Mouse (Mus musculus) lung, embryonic 15.5 days (tissue): Measurements from ENCODE around the gene Tmem168. TPM values are rescaled to one million over a fixed set of nuclear protein-coding genes. Genes with fewer than 3 reads are reported as not detected.

Source experiments
- ATAC-seq: fragments of 200-750 bp; cut with Nextera tagmentation; 2 replicates; pipeline ENCODE4 v1.8.0; 2017; ENCODE audit warnings: moderate number of reproducible peaks, borderline replicate concordance; ENCODE audit not compliant: low FRiP score, low TSS enrichment; ENCODE audit errors: extremely low read depth
- H3K27ac ChIP-seq: fragments of 300-500 bp; sonication (generic); 2 replicates; pipeline ENCODE4 v1.5.1; 2015; ENCODE audit warnings: moderate library complexity, mild to moderate bottlenecking, inconsistent platforms
- H3K27me3 ChIP-seq: fragments of 300-500 bp; sonication (generic); 2 replicates; pipeline ENCODE4 v1.6.1; 2015; ENCODE audit warnings: inconsistent platforms
- H3K36me3 ChIP-seq: fragments of 300-500 bp; sonication (generic); 2 replicates; pipeline ENCODE4 v1.6.1; 2015; ENCODE audit warnings: inconsistent platforms
- H3K4me1 ChIP-seq: fragments of 300-500 bp; sonication (generic); 2 replicates; pipeline ENCODE4 v1.6.1; 2015; ENCODE audit warnings: inconsistent platforms
- H3K4me2 ChIP-seq: fragments of 300-500 bp; sonication (generic); 2 replicates; pipeline ENCODE4 v1.6.1; 2015; ENCODE audit warnings: inconsistent platforms, mild to moderate bottlenecking, moderate library complexity
- H3K4me3 ChIP-seq: fragments of 300-500 bp; sonication (generic); 2 replicates; pipeline ENCODE4 v1.5.1; 2015; ENCODE audit warnings: mild to moderate bottlenecking, inconsistent platforms
- H3K9ac ChIP-seq: fragments of 300-500 bp; sonication (generic); 2 replicates; pipeline ENCODE4 v1.6.1; 2015; ENCODE audit warnings: inconsistent platforms
- H3K9me3 ChIP-seq: fragments of 300-500 bp; sonication (generic); 2 replicates; pipeline ENCODE4 v1.6.1; 2016; ENCODE audit warnings: inconsistent platforms
- WGBS: fragments of 180-500 bp; shearing (Covaris S2); methylation state at CpG from one replicate; pipeline ENCODE4 v1.1.7; 2015; 5-methylcytosine and 5-hydroxymethylcytosine counted together
- polyA plus RNA-seq: library from polyadenylated mRNA; unstranded; fragments of >200 nt; fragmentation: Nextera tagmentation; extraction: Ambion mirVana; gene quantifications from 2 replicates; pipeline ENCODE4 v1.2.1, GENCODE M21; 2015

Tmem168 gene
- 41.4 and 47.2 TPM in 2 replicates for polyA plus RNA-seq

- H3K27me3 ChIP-seq: no peaks in the 10 kb centered on the region
- H3K36me3 ChIP-seq: peaks cover 4% of the 10 kb centered on the region; the same call in 1 of the 2 replicates
- WGBS: 2% methylated on average over 71 of the region's 71 CpGs
- peak within 1 kb of the TSS; percentile 87 for H3K4me3 ChIP-seq
- H3K9ac ChIP-seq: peak within 1 kb of the TSS; percentile 95
- H3K27ac ChIP-seq: peak within 1 kb of the TSS; percentile 96
- peak; percentile 98 for ATAC-seq
- H3K9me3 ChIP-seq: no peaks in the 10 kb centered on the region
- peaks cover 16% of the 10 kb centered on the region for H3K4me1 ChIP-seq
- peak within 1 kb of the TSS; percentile 80 for H3K4me2 ChIP-seq
These were observed at the start of gene Tmem168 for GRCm38 (mm10) chr6:13607621-13608493. Tmem168 (minus strand) TSS chr6:13608100.

DNA sequence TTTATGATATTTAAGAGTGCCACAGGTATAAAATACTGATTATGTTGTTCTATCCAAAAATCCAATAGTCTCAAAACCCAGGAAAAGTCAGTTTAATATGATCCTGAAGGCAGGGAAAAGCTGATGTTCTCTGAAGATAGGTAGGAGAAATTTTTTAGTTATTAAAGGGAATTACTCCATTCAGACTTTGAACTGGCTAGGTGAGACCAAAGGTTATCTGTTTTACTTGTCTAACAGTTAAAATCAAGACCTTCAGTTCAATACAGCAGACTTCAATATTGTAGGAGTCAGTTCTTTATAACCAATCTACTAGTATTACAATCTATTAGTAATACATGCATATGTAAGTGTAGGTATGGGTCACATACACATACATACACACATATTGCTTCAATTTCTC is 46.2 kb upstream of the Tmem168 start:
- no peak overlapping the region for H3K4me3 ChIP-seq
- H3K9me3 ChIP-seq: no peaks in the 10 kb centered on the region
- peaks cover 7% of the 10 kb centered on the region; the same call in 1 of the 2 replicates for H3K36me3 ChIP-seq
- no peaks in the 10 kb centered on the region for H3K27me3 ChIP-seq
- no peaks in the 10 kb centered on the region for H3K4me1 ChIP-seq
- ATAC-seq: no peak
- H3K4me2 ChIP-seq: no peak overlapping the region
- H3K27ac ChIP-seq: no peak overlapping the region
- no peak overlapping the region for H3K9ac ChIP-seq

DNA sequence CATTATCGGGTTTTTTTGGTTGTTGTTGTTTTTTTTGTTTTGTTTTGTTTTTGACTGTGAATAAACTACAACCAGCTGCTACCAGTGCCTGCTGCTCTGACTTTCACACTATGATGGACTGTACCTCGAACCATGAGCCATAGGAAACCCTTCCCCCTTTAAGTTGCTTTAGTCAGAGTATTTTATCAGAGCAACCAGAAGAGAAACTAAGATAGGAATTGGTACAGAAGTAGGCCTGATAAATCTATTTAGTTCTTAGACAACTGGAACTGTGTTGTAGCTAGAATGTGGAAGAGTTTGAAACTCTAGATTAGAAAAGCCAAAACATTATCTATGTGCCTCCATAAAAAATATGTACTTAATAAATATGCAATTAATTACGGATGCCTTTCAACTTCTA is 44.4 kb upstream of the Tmem168 start:
- Histone ChIP-seq H3K9me3 (no peaks in the 10 kb centered on the region), H3K27me3 (no peaks in the 10 kb centered on the region), H3K4me3 (no peak overlapping the region), H3K4me2 (no peak overlapping the region), H3K9ac (no peak overlapping the region), H3K36me3 (peaks cover 18% of the 10 kb centered on the region; the same call in 1 of the 2 replicates), H3K27ac (no peak overlapping the region), H3K4me1 (no peaks in the 10 kb centered on the region)
- no peak for ATAC-seq
- WGBS: 91% methylated on average over 3 of the region's 3 CpGs

DNA sequence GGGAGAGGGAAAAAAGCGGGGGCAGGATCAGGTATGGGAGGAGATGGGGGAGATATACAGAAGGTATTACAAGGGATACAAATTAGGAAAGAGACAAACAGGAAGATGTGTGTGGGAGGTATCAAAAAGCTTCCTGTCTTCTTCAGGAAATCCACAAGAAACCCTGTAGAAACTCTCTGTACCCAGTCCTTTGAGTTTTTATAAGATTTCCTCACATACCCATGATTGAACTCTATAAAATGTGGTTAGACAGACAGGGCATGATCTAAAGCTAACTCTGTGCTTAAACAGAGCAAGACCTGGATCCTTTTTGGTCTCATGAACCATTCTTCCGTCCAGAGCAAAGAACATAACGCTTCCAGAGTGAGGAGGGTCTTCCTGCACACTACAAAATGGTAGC is 43.0 kb upstream of the Tmem168 start:
- no peak for ATAC-seq
- peaks cover 18% of the 10 kb centered on the region; the same call in 1 of the 2 replicates for H3K36me3 ChIP-seq
- H3K27ac ChIP-seq: no peak overlapping the region
- no peaks in the 10 kb centered on the region for H3K4me1 ChIP-seq
- no peaks in the 10 kb centered on the region for H3K27me3 ChIP-seq
- WGBS: 92% methylated on average over 3 of the region's 3 CpGs
- no peaks in the 10 kb centered on the region for H3K9me3 ChIP-seq
- H3K4me2 ChIP-seq: no peak overlapping the region
- H3K9ac ChIP-seq: no peak overlapping the region
- no peak overlapping the region for H3K4me3 ChIP-seq

- Histone ChIP-seq H3K4me3 (no peak overlapping the region), H3K27me3 (no peaks in the 10 kb centered on the region), H3K9me3 (no peaks in the 10 kb centered on the region), H3K27ac (no peak overlapping the region), H3K4me1 (no peaks in the 10 kb centered on the region), H3K4me2 (no peak overlapping the region), H3K9ac (no peak overlapping the region), H3K36me3 (peaks cover 18% of the 10 kb centered on the region; the same call in 1 of the 2 replicates)
- no peak for ATAC-seq
These were observed 40.4 kb upstream of the Tmem168 start for GRCm38 (mm10) chr6:13648305-13648704.

- no peaks in the 10 kb centered on the region for H3K27me3 ChIP-seq
- no peaks in the 10 kb centered on the region for H3K4me1 ChIP-seq
- no peaks in the 10 kb centered on the region for H3K9me3 ChIP-seq
- H3K27ac ChIP-seq: no peak overlapping the region
- H3K4me2 ChIP-seq: no peak overlapping the region
- WGBS: 52% methylated on average over 3 of the region's 3 CpGs
- H3K36me3 ChIP-seq: peaks cover 11% of the 10 kb centered on the region
- no peak overlapping the region for H3K9ac ChIP-seq
- peak; percentile 57; the same call in 1 of the 2 replicates for ATAC-seq
- H3K4me3 ChIP-seq: no peak overlapping the region
These were observed 28.7 kb upstream of the Tmem168 start for GRCm38 (mm10) chr6:13636582-13636989.

DNA sequence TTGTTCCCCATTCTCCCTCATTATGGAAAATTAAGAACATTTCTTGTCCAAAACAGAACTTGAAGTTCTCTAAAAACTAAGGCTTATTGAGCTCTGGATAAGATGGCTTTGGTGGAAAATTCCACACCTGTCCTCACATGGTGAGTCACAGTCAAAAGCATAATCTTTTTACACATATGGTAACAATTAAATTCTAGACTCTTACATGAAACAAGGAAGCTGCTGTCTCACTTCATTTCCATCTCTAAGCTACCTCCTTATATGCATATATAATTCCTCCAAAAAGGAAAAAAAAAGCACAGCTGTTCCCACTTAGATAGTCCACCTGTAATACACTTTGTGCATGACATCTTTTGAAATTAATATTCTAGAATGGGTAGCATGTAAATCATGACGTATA is 24.7 kb upstream of the Tmem168 start:
- H3K36me3 ChIP-seq: 0 out of 2 replicates have a peak, but pooled peaks cover 8% of the 10 kb centered on the region
- H3K4me2 ChIP-seq: no peak overlapping the region
- H3K4me3 ChIP-seq: no peak overlapping the region
- ATAC-seq: no peak
- no peak overlapping the region for H3K27ac ChIP-seq
- H3K9me3 ChIP-seq: no peaks in the 10 kb centered on the region
- H3K9ac ChIP-seq: no peak overlapping the region
- H3K4me1 ChIP-seq: no peaks in the 10 kb centered on the region
- H3K27me3 ChIP-seq: no peaks in the 10 kb centered on the region
- 88% methylated on average over 1 of the region's 1 CpGs for WGBS

DNA sequence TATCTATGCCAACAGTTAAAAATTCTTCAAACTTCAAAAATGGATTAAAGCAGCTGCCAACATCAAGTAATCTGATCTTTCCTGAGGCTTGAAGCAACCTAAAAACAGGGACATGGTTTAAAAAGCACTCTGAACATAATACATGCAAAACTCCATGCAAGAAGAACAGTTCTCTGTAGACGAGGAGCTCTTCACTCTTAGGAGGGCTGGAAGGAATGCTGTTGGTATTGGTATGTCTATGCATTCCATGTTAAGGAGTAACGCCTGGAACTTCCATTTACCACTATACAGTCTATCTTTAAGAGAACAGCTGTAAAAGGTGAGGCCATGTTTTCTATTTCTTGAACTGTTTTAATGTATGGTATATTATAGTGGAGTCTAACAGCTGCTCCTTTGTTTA is 22.7 kb upstream of the Tmem168 start:
- no peaks in the 10 kb centered on the region for H3K4me1 ChIP-seq
- ATAC-seq: no peak
- WGBS: 43% methylated on average over 2 of the region's 2 CpGs
- no peaks in the 10 kb centered on the region for H3K9me3 ChIP-seq
- no peak overlapping the region for H3K4me2 ChIP-seq
- no peak overlapping the region for H3K9ac ChIP-seq
- no peak overlapping the region for H3K4me3 ChIP-seq
- no peaks in the 10 kb centered on the region for H3K27me3 ChIP-seq
- 0 out of 2 replicates have a peak, but pooled peaks cover 8% of the 10 kb centered on the region for H3K36me3 ChIP-seq
- H3K27ac ChIP-seq: no peak overlapping the region

DNA sequence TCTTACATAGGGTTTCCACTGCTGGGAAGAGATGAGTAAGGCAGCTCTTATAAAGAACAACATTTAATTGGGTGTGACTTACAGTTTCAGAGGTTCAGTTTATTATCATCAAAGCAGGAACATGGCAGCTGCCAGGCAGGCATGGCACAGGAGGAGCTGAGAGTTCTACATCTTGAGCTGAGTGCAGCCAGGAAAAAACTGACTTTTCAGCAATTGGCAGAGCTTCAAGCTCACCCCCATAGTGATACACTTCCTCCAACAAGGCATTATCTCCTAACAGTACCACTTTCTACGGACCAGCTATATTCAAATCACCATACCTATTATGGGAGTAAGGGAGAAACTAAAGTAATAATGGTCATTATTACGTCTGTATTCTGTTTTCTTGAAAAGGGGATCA is 11.7 kb upstream of the Tmem168 start:
- Histone ChIP-seq H3K4me1 (no peaks in the 10 kb centered on the region), H3K36me3 (no peaks in the 10 kb centered on the region), H3K9ac (no peak overlapping the region), H3K4me2 (no peak overlapping the region), H3K9me3 (no peaks in the 10 kb centered on the region), H3K4me3 (no peak overlapping the region), H3K27me3 (no peaks in the 10 kb centered on the region), H3K27ac (no peak overlapping the region)
- WGBS: 77% methylated on average over 2 of the region's 2 CpGs
- ATAC-seq: no peak

GRCm38 (mm10) chr6:13617110-13617509 is 9.2 kb upstream of the Tmem168 start:
- H3K27me3 ChIP-seq: no peaks in the 10 kb centered on the region
- no peaks in the 10 kb centered on the region for H3K4me1 ChIP-seq
- H3K36me3 ChIP-seq: no peaks in the 10 kb centered on the region
- H3K4me3 ChIP-seq: no peak overlapping the region
- WGBS: 89% methylated on average over 3 of the region's 3 CpGs
- no peak overlapping the region for H3K4me2 ChIP-seq
- H3K9ac ChIP-seq: no peak overlapping the region
- no peak overlapping the region for H3K27ac ChIP-seq
- no peak for ATAC-seq
- no peaks in the 10 kb centered on the region for H3K9me3 ChIP-seq

DNA sequence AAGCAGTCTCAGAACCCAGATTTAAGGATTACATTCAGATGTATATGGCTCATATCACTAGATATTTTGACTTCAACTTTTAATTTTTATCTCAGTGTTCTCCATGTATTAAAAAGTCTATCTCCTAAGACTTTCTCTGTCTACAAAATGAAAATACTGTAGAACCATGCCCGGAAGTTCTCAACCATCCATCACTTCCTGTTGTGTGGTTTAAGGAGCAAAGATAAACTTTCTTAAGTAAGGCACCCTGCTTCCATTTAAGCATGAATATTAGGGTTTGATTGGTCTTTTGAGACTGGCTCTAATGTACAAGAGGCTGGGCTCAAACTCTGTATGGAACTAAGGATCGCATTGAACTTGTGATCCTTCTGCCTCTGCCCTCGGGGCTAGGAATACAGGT is 6.7 kb upstream of the Tmem168 start:
- Histone ChIP-seq H3K9ac (no peak overlapping the region), H3K4me2 (no peak overlapping the region), H3K27me3 (no peaks in the 10 kb centered on the region), H3K27ac (no peak overlapping the region), H3K9me3 (no peaks in the 10 kb centered on the region), H3K4me1 (no peaks in the 10 kb centered on the region), H3K4me3 (no peak overlapping the region), H3K36me3 (no peaks in the 10 kb centered on the region)
- no peak for ATAC-seq
- WGBS: 83% methylated on average over 3 of the region's 3 CpGs

- Histone ChIP-seq H3K4me1 (no peaks in the 10 kb centered on the region), H3K27ac (no peak overlapping the region), H3K27me3 (no peaks in the 10 kb centered on the region), H3K9ac (no peak overlapping the region), H3K36me3 (no peaks in the 10 kb centered on the region), H3K4me2 (no peak overlapping the region), H3K4me3 (no peak overlapping the region), H3K9me3 (no peaks in the 10 kb centered on the region)
- 80% methylated on average over 3 of the region's 3 CpGs for WGBS
- no peak for ATAC-seq
These were observed 5.8 kb upstream of the Tmem168 start for GRCm38 (mm10) chr6:13613671-13614070.
